Mouse (Mus musculus): ENCODE measurements around the gene Hebp1. TPM values are rescaled to one million over a fixed set of nuclear protein-coding genes. Genes with fewer than 3 reads are reported as not detected.

Gene Hebp1
- polyA plus RNA-seq (2012) = 3.8 and 4.3 TPM in 2 replicates

GRCm38 (mm10) chr6:135197921-135198532 lies at the start of gene Hebp1, which contains the start of gene Fam234b:
Hebp1 (minus strand) TSS chr6:135198022.
Fam234b (plus strand) TSS chr6:135197977.

DNA sequence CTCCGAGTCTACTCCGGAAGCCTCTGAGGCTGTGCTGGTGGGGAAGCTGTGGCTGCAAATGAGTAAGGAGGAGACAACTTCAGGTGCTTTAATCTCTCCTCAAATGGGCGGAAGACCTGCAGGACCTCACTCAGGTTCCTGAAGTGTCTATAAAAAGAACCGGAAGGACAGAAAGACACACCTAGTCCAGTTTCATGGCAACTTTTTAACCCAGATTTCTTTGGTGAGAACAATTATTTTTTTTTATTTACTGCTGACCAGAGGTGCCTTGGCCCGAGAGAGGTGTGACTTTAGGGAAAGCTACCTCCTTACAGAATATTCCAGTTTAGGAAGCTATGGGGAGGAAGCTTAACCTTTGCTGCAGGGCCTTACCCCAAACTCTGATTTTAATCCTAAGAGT lies 79.6 kb downstream of the Hebp1 start, which contains the start of gene Gprc5d:
Gene Gprc5d, minus strand, starts transcription at position 101 of the 400 bp plus-strand sequence.

Other genes with a start within 250 kb of the Hebp1 start
- gene Apold1, start 216.3 kb downstream of the Hebp1 start, polyA plus RNA-seq (2012) = 0.16 and 0.37 TPM in 2 replicates
- 10.0 and 13.2 TPM in 2 replicates for gene Ddx47, start 186.4 kb downstream of the Hebp1 start, polyA plus RNA-seq (2012)
- gene Gprc5a, start 132.4 kb downstream of the Hebp1 start, polyA plus RNA-seq (2012) = 0.21 and 0.34 TPM in 2 replicates
- gene Gprc5d, start 79.7 kb downstream of the Hebp1 start, polyA plus RNA-seq (2012) = not detected in 2 replicates
- gene Fam234b, start within 50 bp of the Hebp1 start, polyA plus RNA-seq (2012) = 3.9 and 5.2 TPM in 2 replicates
- gene Gsg1, start 56.3 kb upstream of the Hebp1 start, polyA plus RNA-seq (2012) = not detected in 2 replicates
- not detected in 2 replicates for gene Pbp2, start 112.4 kb upstream of the Hebp1 start, polyA plus RNA-seq (2012)
- 1.1 TPM in 2 replicates for gene Emp1, start 164.5 kb upstream of the Hebp1 start, polyA plus RNA-seq (2012)